Mouse (Mus musculus): ENCODE data around the gene Tpbpa. TPM values are rescaled to one million over a fixed set of nuclear protein-coding genes. Genes with fewer than 3 reads are reported as not detected.
"Not testable (repeated sequence)": the region's sequence is repeated elsewhere in the genome, so short reads cannot be mapped to it uniquely, and the experiment has no call there.

The Tpbpa gene
- not detected in 2 replicates for polyA plus RNA-seq (2014; fragmentation: Nextera tagmentation; extraction: Ambion mirVana)

- ATAC-seq (ENCODE audit: low FRiP score, low TSS enrichment); H3K4me3 ChIP-seq (replicated peaks; ENCODE audit: low read depth, low read length); H3K27me3 ChIP-seq (ENCODE audit: control insufficient read depth, insufficient read depth, low read length); H3K4me1 ChIP-seq (ENCODE audit: control insufficient read depth, insufficient read depth, low read length); DNase-seq; H3K9ac ChIP-seq (replicated peaks; ENCODE audit: low read length); H3K4me2 ChIP-seq (ENCODE audit: low read length); H3K36me3 ChIP-seq (ENCODE audit: control insufficient read depth, insufficient read depth, low read length); H3K27ac ChIP-seq (replicated peaks; ENCODE audit: low read depth, low read length): not testable (repeated sequence)
- WGBS = 77% methylated on average over 3 of the region's 3 CpGs
- H3K9me3 ChIP-seq (ENCODE audit: control insufficient read depth, low read length) = peaks cover 17% of the 10 kb centered on the region
These were observed at the start of gene Tpbpa for GRCm38 (mm10) chr13:60941884-60942283. Gene Tpbpa (minus strand): TSS chr13:60941984.

GRCm38 (mm10) chr13:60986915-60987314 is 45.1 kb upstream of the Tpbpa start:
- H3K9me3 ChIP-seq (ENCODE audit: control insufficient read depth, low read length); H3K27me3 ChIP-seq (ENCODE audit: control insufficient read depth, insufficient read depth, low read length); H3K4me3 ChIP-seq (replicated peaks; ENCODE audit: low read depth, low read length); H3K27ac ChIP-seq (replicated peaks; ENCODE audit: low read depth, low read length); H3K9ac ChIP-seq (replicated peaks; ENCODE audit: low read length); ATAC-seq (ENCODE audit: low FRiP score, low TSS enrichment); H3K36me3 ChIP-seq (ENCODE audit: control insufficient read depth, insufficient read depth, low read length); DNase-seq; H3K4me1 ChIP-seq (ENCODE audit: control insufficient read depth, insufficient read depth, low read length); H3K4me2 ChIP-seq (ENCODE audit: low read length): not testable (repeated sequence)
- 64% methylated on average over 5 of the region's 5 CpGs for WGBS

- not testable (repeated sequence) for H3K27me3 ChIP-seq (ENCODE audit: control insufficient read depth, insufficient read depth, low read length); H3K4me3 ChIP-seq (replicated peaks; ENCODE audit: low read depth, low read length); H3K9me3 ChIP-seq (ENCODE audit: control insufficient read depth, low read length); H3K4me1 ChIP-seq (ENCODE audit: control insufficient read depth, insufficient read depth, low read length); H3K36me3 ChIP-seq (ENCODE audit: control insufficient read depth, insufficient read depth, low read length); ATAC-seq (ENCODE audit: low FRiP score, low TSS enrichment); DNase-seq; H3K27ac ChIP-seq (replicated peaks; ENCODE audit: low read depth, low read length); H3K4me2 ChIP-seq (ENCODE audit: low read length); H3K9ac ChIP-seq (replicated peaks; ENCODE audit: low read length)
- 70% methylated on average over 4 of the region's 4 CpGs for WGBS
These were observed 30.5 kb upstream of the Tpbpa start for GRCm38 (mm10) chr13:60972319-60972718.

GRCm38 (mm10) chr13:60963985-60964384 is 22.2 kb upstream of the Tpbpa start:
- not testable (repeated sequence) for H3K9ac ChIP-seq (replicated peaks; ENCODE audit: low read length); H3K4me1 ChIP-seq (ENCODE audit: control insufficient read depth, insufficient read depth, low read length); H3K4me2 ChIP-seq (ENCODE audit: low read length); H3K4me3 ChIP-seq (replicated peaks; ENCODE audit: low read depth, low read length); H3K27me3 ChIP-seq (ENCODE audit: control insufficient read depth, insufficient read depth, low read length); ATAC-seq (ENCODE audit: low FRiP score, low TSS enrichment); H3K27ac ChIP-seq (replicated peaks; ENCODE audit: low read depth, low read length); H3K36me3 ChIP-seq (ENCODE audit: control insufficient read depth, insufficient read depth, low read length); DNase-seq
- peaks cover 14% of the 10 kb centered on the region for H3K9me3 ChIP-seq (ENCODE audit: control insufficient read depth, low read length)
- WGBS = 38% methylated on average over 5 of the region's 5 CpGs

- no peak for ATAC-seq (ENCODE audit: low FRiP score, low TSS enrichment)
- Histone ChIP-seq H3K9ac (replicated peaks; ENCODE audit: low read length) (no peak overlapping the region), H3K4me3 (replicated peaks; ENCODE audit: low read depth, low read length) (no peak overlapping the region), H3K9me3 (ENCODE audit: control insufficient read depth, low read length) (peaks cover 16% of the 10 kb centered on the region), H3K36me3 (ENCODE audit: control insufficient read depth, insufficient read depth, low read length) (no peaks in the 10 kb centered on the region), H3K4me2 (ENCODE audit: low read length) (no peak overlapping the region), H3K27ac (replicated peaks; ENCODE audit: low read depth, low read length) (no peak overlapping the region), H3K4me1 (ENCODE audit: control insufficient read depth, insufficient read depth, low read length) (no peaks in the 10 kb centered on the region), H3K27me3 (ENCODE audit: control insufficient read depth, insufficient read depth, low read length) (no peaks in the 10 kb centered on the region)
- 71% methylated on average over 5 of the region's 5 CpGs for WGBS
- DNase-seq = no peak
These were observed 19.9 kb upstream of the Tpbpa start for GRCm38 (mm10) chr13:60961706-60962105.

GRCm38 (mm10) chr13:60936500-60936901 is 5.3 kb downstream of the Tpbpa start, which contains the start of the genes Gm49391 and Ctla2a:
Gene Gm49391 (minus strand): TSS chr13:60936571.
Gene Ctla2a (minus strand): TSS chr13:60936625.
- H3K4me2 ChIP-seq (ENCODE audit: low read length) = no peak within 1 kb of the TSS
- DNase-seq = peak; percentile 0

GRCm38 (mm10) chr13:60935490-60935889 is 6.3 kb downstream of the Tpbpa start, which contains the start of gene Gm49393:
Gene Gm49393 (minus strand): TSS chr13:60935590.
- H3K27me3 ChIP-seq (ENCODE audit: control insufficient read depth, insufficient read depth, low read length); H3K4me1 ChIP-seq (ENCODE audit: control insufficient read depth, insufficient read depth, low read length); H3K36me3 ChIP-seq (ENCODE audit: control insufficient read depth, insufficient read depth, low read length); H3K9me3 ChIP-seq (ENCODE audit: control insufficient read depth, low read length); H3K4me3 ChIP-seq (replicated peaks; ENCODE audit: low read depth, low read length); DNase-seq; H3K4me2 ChIP-seq (ENCODE audit: low read length); ATAC-seq (ENCODE audit: low FRiP score, low TSS enrichment); H3K9ac ChIP-seq (replicated peaks; ENCODE audit: low read length); H3K27ac ChIP-seq (replicated peaks; ENCODE audit: low read depth, low read length): not testable (repeated sequence)
- 66% methylated on average over 2 of the region's 2 CpGs for WGBS

More at GRCm38 (mm10) chr13:60936500-60936901, 5.3 kb downstream of the Tpbpa start, which contains the start of the genes Gm49391 and Ctla2a:
- no peaks in the 10 kb centered on the region for H3K4me1 ChIP-seq (ENCODE audit: control insufficient read depth, insufficient read depth, low read length)
- no peaks in the 10 kb centered on the region for H3K27me3 ChIP-seq (ENCODE audit: control insufficient read depth, insufficient read depth, low read length)
- 65% methylated on average over 5 of the region's 5 CpGs for WGBS
- H3K27ac ChIP-seq (replicated peaks; ENCODE audit: low read depth, low read length) = no peak within 1 kb of the TSS
- H3K9ac ChIP-seq (replicated peaks; ENCODE audit: low read length) = no peak within 1 kb of the TSS
- peaks cover 5% of the 10 kb centered on the region; the same call in 1 of the 2 replicates for H3K9me3 ChIP-seq (ENCODE audit: control insufficient read depth, low read length)
- no peak for ATAC-seq (ENCODE audit: low FRiP score, low TSS enrichment)
- H3K4me3 ChIP-seq (replicated peaks; ENCODE audit: low read depth, low read length) = no peak within 1 kb of the TSS
- no peaks in the 10 kb centered on the region for H3K36me3 ChIP-seq (ENCODE audit: control insufficient read depth, insufficient read depth, low read length)

GRCm38 (mm10) chr13:60904780-60905179 is 37.0 kb downstream of the Tpbpa start, which contains the start of gene Tpbpb:
Gene Tpbpb (minus strand): TSS chr13:60904880.
- not testable (repeated sequence) for H3K9me3 ChIP-seq (ENCODE audit: control insufficient read depth, low read length); H3K4me2 ChIP-seq (ENCODE audit: low read length); H3K36me3 ChIP-seq (ENCODE audit: control insufficient read depth, insufficient read depth, low read length); H3K27me3 ChIP-seq (ENCODE audit: control insufficient read depth, insufficient read depth, low read length); H3K4me1 ChIP-seq (ENCODE audit: control insufficient read depth, insufficient read depth, low read length); H3K4me3 ChIP-seq (replicated peaks; ENCODE audit: low read depth, low read length); H3K27ac ChIP-seq (replicated peaks; ENCODE audit: low read depth, low read length); ATAC-seq (ENCODE audit: low FRiP score, low TSS enrichment); H3K9ac ChIP-seq (replicated peaks; ENCODE audit: low read length); DNase-seq
- 81% methylated on average over 2 of the region's 2 CpGs for WGBS

- H3K9me3 ChIP-seq (ENCODE audit: control insufficient read depth, low read length) = 0 out of 2 replicates have a peak, but pooled peaks cover 4% of the 10 kb centered on the region
- ATAC-seq (ENCODE audit: low FRiP score, low TSS enrichment) = no peak
- H3K4me2 ChIP-seq (ENCODE audit: low read length) = no peak within 1 kb of the TSS
- H3K4me1 ChIP-seq (ENCODE audit: control insufficient read depth, insufficient read depth, low read length) = no peaks in the 10 kb centered on the region
- H3K36me3 ChIP-seq (ENCODE audit: control insufficient read depth, insufficient read depth, low read length) = no peaks in the 10 kb centered on the region
- 94% methylated on average over 3 of the region's 3 CpGs for WGBS
- H3K27me3 ChIP-seq (ENCODE audit: control insufficient read depth, insufficient read depth, low read length) = no peaks in the 10 kb centered on the region
- H3K27ac ChIP-seq (replicated peaks; ENCODE audit: low read depth, low read length) = no peak within 1 kb of the TSS
- no peak within 1 kb of the TSS for H3K9ac ChIP-seq (replicated peaks; ENCODE audit: low read length)
- no peak for DNase-seq
- no peak within 1 kb of the TSS for H3K4me3 ChIP-seq (replicated peaks; ENCODE audit: low read depth, low read length)
These were observed 44.5 kb downstream of the Tpbpa start, which contains the start of gene Ctla2b for GRCm38 (mm10) chr13:60897328-60897727. Gene Ctla2b (minus strand): TSS chr13:60897447.
